Mouse (Mus musculus) v-Abl transformed pro-B cells (cell line): ENCODE results near the gene Gm19935.

Source experiments
- in situ Hi-C, 2 experiments: fragments of 400-800 bp; cut with MboI; formaldehyde crosslinking; loops; one replicate each; pipeline ENCODE4 v1.15.1; 2025; ENCODE audit not compliant: unreplicated experiment in 2 of 2

Gene Gm19935

DNA sequence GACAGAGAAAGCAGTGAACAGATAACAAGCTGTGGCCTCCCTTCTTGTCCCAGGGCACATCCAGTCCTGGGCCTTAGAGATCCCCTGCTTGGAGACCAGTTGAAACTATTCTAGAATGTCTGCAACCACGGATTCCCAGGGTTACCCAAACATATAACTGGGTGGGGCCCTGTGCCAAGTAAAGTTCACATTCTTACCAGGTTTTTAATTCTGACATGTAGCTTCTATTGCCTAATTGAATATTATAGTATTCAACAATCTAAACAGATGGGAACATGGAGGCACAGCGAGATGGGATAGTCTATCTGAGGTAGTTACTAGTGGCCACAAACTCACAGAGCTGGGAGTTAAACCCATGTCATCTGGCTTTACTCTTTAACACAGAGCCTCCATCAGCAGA lies at the start of gene Gm19935:
Gm19935 (minus strand) TSS at position 101 of the 400 bp plus-strand sequence.
- in situ Hi-C loops = loop anchor here in 1 of 2 experiments (25.0 kb wide), 1 partner anchor 495 kb away; the partner anchor contains the start of genes Fto and Rpgrip1l

GRCm38 (mm10) chr8:90862038-90862437 lies 44.8 kb upstream of the Gm19935 start:
- in situ Hi-C loops = no loop called here

DNA sequence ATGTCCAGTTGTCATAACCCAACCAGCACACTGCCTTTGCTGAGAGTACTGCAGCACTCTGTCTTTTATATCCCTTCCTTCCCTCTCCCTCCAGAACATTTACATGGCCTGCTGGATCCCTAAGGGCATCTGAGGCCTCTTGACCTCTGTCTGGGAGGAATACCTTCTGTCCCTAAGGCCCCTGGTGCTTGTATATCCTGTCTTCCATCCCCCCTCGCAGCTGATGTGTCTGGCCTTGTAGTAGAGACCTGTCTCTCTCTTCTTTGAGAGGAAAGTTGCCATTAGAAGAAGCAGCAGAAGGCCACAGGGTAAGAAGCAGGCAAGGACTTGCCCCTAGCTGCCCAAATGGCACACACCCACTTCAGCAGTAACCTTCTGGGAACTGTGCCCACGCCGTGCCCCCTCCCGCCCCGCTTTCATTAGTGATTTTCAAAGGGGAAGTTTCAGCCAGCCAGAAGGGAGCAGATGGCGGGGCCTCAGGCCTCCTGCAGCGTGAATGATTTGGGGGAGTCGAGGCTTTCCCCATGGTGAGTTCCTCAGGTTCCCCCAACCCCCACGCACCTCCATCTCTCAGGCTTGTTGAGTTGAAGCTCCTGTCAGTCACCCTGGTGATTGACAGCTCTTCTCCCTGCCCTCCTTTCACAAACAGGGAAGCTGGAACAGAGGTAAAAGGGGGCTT lies 44.2 kb upstream of the Gm19935 start:
- in situ Hi-C loops = no loop called here

- in situ Hi-C loops = no loop called here
Observed at GRCm38 (mm10) chr8:90858071-90858470, 40.9 kb upstream of the Gm19935 start.

GRCm38 (mm10) chr8:90856952-90857351 lies 39.8 kb upstream of the Gm19935 start:
- in situ Hi-C loops = no loop called here

DNA sequence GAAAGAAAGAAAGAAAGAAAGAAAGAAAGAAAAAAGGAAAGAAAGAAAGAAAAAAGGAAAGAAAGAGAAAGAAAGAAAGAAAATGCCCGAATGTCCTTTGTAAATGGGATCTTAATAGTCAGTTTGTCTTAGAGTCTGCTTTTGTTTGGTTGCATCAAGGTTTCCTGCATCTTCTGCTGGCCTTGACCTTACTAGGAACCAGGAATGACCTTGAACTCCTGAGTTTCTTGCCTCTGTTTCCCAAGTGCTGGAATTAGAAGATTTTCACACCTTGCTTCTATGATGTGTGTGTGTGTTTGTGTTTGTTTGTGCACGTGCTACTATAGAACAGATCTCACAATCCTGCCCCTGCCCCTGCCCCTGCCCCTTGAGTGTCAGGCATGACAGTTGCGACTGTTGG lies 39.0 kb upstream of the Gm19935 start:
- in situ Hi-C loops = no loop called here

DNA sequence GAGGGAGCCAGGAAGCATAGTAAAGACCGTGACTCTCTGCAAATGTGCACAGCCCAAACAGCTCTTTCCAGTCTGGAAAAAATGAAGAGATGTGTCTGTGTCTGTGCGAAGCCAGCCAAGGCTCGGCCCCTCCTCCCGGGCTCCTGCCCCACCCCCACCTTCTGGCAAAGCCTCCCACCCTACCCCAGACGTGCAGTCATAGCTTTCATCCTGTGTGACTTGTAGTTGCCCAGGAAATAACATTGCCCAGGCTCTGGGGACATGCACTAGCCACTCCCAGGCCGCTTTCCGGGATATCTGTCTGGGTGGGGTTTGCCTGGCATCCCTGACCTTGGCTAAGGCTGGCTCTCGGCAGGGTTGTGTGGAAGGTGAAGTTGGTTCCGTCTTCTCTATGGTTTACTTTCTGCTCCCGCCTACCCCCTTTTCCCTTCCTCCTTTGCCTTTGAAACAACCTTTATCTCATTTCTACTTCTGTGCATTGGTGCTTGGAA lies 37.5 kb upstream of the Gm19935 start:
- in situ Hi-C loops = no loop called here

DNA sequence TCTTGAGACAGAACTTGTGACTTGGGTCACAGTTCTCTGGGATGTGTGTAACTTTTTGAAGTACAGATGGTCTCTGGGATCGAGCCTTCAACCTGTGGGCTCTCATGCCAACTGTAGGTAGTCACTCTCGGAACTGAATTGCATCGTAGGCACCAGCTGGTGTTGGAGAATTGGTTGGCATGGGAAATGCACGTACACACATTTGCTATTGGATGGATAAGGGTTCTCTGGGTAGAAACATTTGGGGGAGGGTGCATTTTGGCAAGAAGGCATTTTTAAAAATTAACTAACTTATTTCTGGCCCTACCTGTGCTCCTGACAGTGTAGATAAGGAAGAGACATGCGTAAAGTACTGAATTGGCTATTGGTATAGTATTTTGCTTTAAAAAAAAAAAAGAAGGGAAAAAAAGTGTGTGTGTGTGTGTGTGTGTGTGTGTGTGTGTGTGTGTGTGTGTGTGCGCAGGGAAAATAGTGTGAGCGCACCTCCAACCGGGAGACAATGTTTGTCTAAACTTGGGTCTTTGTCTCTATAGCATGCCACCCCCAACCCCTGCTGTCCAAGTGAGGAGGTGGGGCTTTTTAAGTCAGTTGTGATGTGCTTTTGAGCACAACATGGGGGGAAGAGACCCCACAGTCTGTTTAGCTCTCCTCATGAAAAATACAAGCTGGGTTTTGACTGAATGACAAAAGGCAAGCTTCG lies 36.9 kb upstream of the Gm19935 start:
- in situ Hi-C loops = no loop called here

GRCm38 (mm10) chr8:90851544-90851943 lies 34.4 kb upstream of the Gm19935 start:
- in situ Hi-C loops = no loop called here

DNA sequence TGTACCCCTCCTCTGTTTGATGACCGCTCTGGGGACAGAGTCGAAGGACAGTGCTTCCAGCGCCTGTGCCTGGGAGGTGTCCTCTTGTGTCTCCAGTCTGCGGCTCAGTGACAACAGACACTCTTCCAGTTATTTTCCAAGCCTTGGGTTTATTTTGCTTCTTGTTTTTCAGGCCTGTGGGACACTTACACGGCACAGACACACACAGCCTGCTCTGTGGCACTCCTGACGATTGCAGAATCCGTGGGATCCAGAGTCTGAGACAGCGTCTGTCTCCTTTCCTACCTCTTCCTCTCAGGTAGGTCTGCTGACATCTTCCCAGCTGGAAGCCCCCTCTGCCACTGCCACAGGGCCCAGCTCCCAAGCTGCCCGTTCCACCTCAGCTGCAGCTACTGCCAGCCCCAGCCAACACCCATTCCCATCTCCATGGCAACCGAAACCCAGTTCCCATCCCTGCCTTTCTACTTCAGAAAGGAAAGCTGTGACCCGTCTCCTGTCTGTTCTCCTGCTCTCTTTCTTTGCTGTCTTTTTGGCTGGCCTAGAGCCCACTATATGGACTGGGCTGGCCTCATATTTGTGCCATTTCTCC lies 32.4 kb upstream of the Gm19935 start:
- in situ Hi-C loops = loop anchor here in 1 of 2 experiments (5.0 kb wide), 1 partner anchor 33 kb away; no protein-coding TSS in a partner anchor

GRCm38 (mm10) chr8:90847980-90848379 lies 30.8 kb upstream of the Gm19935 start:
- in situ Hi-C loops = loop anchor here in 1 of 2 experiments (5.0 kb wide), 1 partner anchor 34 kb away; no protein-coding TSS in a partner anchor

GRCm38 (mm10) chr8:90844179-90844967 lies 27.2 kb upstream of the Gm19935 start:
- in situ Hi-C loops = no loop called here

- in situ Hi-C loops = no loop called here
Observed at GRCm38 (mm10) chr8:90843127-90843526, 25.9 kb upstream of the Gm19935 start.

GRCm38 (mm10) chr8:90841321-90841720 lies 24.1 kb upstream of the Gm19935 start:
- in situ Hi-C loops = no loop called here

GRCm38 (mm10) chr8:90839725-90840714 lies 22.8 kb upstream of the Gm19935 start:
- in situ Hi-C loops = loop anchor here in 1 of 2 experiments (10.0 kb wide), 1 partner anchor 65 kb away; no protein-coding TSS in a partner anchor

GRCm38 (mm10) chr8:90837440-90837839 lies 20.2 kb upstream of the Gm19935 start:
- in situ Hi-C loops = loop anchor here in 1 of 2 experiments (10.0 kb wide), 1 partner anchor 67 kb away; no protein-coding TSS in a partner anchor

GRCm38 (mm10) chr8:90834321-90834672 lies 17.1 kb upstream of the Gm19935 start:
- in situ Hi-C loops = loop anchor here (5.0 to 10.0 kb wide), 5 partner anchors 48 to 123 kb away; no protein-coding TSS in a partner anchor

- in situ Hi-C loops = loop anchor here (5.0 to 10.0 kb wide), 5 partner anchors 49 to 124 kb away; no protein-coding TSS in a partner anchor
Observed at GRCm38 (mm10) chr8:90833628-90834320, 16.6 kb upstream of the Gm19935 start.
